Mouse (Mus musculus) midbrain, embryonic 16.5 days (tissue): ENCODE results near the gene Zfp212. TPM values are rescaled to one million over a fixed set of nuclear protein-coding genes. Genes with fewer than 3 reads are reported as not detected.
A peak's percentile ranks its signal among the peaks of the same experiment; 100 is the strongest.

Experiments used
- ATAC-seq: fragments of 200-750 bp; cut with Nextera tagmentation; 2 replicates; pipeline ENCODE4 v1.8.0; 2017; ENCODE audit warnings: moderate TSS enrichment
- H3K27ac ChIP-seq: fragments of 300-500 bp; sonication (generic); 2 replicates; pipeline ENCODE4 v1.5.1; 2014; ENCODE audit warnings: mild to moderate bottlenecking, low read length, mixed read lengths
- H3K27me3 ChIP-seq: fragments of 300-500 bp; sonication (generic); 2 replicates; pipeline ENCODE4 v1.6.1; 2014; ENCODE audit warnings: low read depth, low read length, mixed read lengths; ENCODE audit not compliant: control insufficient read depth, insufficient read depth
- H3K36me3 ChIP-seq: fragments of 300-500 bp; sonication (generic); 2 replicates; pipeline ENCODE4 v1.6.1; 2014; ENCODE audit warnings: mild to moderate bottlenecking, low read length, moderate library complexity, mixed read lengths; ENCODE audit not compliant: control insufficient read depth, insufficient read depth
- H3K4me1 ChIP-seq: fragments of 300-500 bp; sonication (generic); 2 replicates; pipeline ENCODE4 v1.6.1; 2014; ENCODE audit warnings: mild to moderate bottlenecking, low read length, mixed read lengths; ENCODE audit not compliant: control insufficient read depth, insufficient read depth
- H3K4me2 ChIP-seq: fragments of 300-500 bp; sonication (generic); 2 replicates; pipeline ENCODE4 v1.6.1; 2014; ENCODE audit warnings: mild to moderate bottlenecking, low read length, mixed read lengths
- H3K4me3 ChIP-seq: fragments of 300-500 bp; sonication (generic); 2 replicates; pipeline ENCODE4 v1.5.1; 2014; ENCODE audit warnings: low read depth, mild to moderate bottlenecking, low read length, moderate library complexity, mixed read lengths
- H3K9ac ChIP-seq: fragments of 300-500 bp; sonication (generic); 2 replicates; pipeline ENCODE4 v1.6.1; 2014; ENCODE audit warnings: low read depth, low read length, mixed read lengths
- H3K9me3 ChIP-seq: fragments of 300-500 bp; sonication (generic); replicated peaks from 2 replicates; pipeline ENCODE4 v1.6.1; 2014; ENCODE audit warnings: mild to moderate bottlenecking, low read length, mixed read lengths; ENCODE audit not compliant: control insufficient read depth, poor library complexity, severe bottlenecking
- WGBS: fragments of 180-500 bp; shearing (Covaris S2); extraction: QIAGEN DNeasy Blood & Tissue Kit; methylation state at CpG from one replicate; pipeline ENCODE4 v1.1.7; 2014; 5-methylcytosine and 5-hydroxymethylcytosine counted together
- polyA plus RNA-seq: library from polyadenylated mRNA; unstranded; fragments of >200 nt; fragmentation: Nextera tagmentation; extraction: Ambion mirVana; gene quantifications from 2 replicates; pipeline ENCODE4 v1.2.1, GENCODE M21; 2015

The Zfp212 gene
- polyA plus RNA-seq, 1 experiment from 2014 or later, result 17.7 TPM

- WGBS, result 83% methylated on average over 5 of the region's 5 CpGs
These were observed 3.2 kb upstream of the Zfp212 start for GRCm38 (mm10) chr6:47917051-47917450.

GRCm38 (mm10) chr6:47918768-47919274 is 1.5 kb upstream of the Zfp212 start:
- Histone ChIP-seq H3K36me3 (no peaks in the 10 kb centered on the region), H3K4me3 (no peak overlapping the region), H3K4me1 (peaks cover 15% of the 10 kb centered on the region), H3K27me3 (no peaks in the 10 kb centered on the region), H3K27ac (no peak overlapping the region), H3K9me3 (no peaks in the 10 kb centered on the region), H3K9ac (no peak overlapping the region), H3K4me2 (no peak overlapping the region)
- WGBS, result 78% methylated on average over 3 of the region's 3 CpGs
- no peak for ATAC-seq

More at GRCm38 (mm10) chr6:47917051-47917450, 3.2 kb upstream of the Zfp212 start:
- ATAC-seq, result no peak
- Histone ChIP-seq H3K4me1 (peaks cover 10% of the 10 kb centered on the region), H3K36me3 (no peaks in the 10 kb centered on the region), H3K27ac (no peak overlapping the region), H3K4me2 (no peak overlapping the region), H3K4me3 (no peak overlapping the region), H3K27me3 (no peaks in the 10 kb centered on the region), H3K9ac (no peak overlapping the region), H3K9me3 (no peaks in the 10 kb centered on the region)

GRCm38 (mm10) chr6:47919646-47920446 is 430 bp upstream of the Zfp212 start:
- WGBS, result 27% methylated on average over 11 of the region's 11 CpGs
- Histone ChIP-seq H3K4me3 (peak overlapping the region; percentile 85), H3K36me3 (no peaks in the 10 kb centered on the region), H3K9ac (peak overlapping the region; percentile 85; the same call in 1 of the 2 replicates), H3K4me2 (peak overlapping the region; percentile 58), H3K9me3 (no peaks in the 10 kb centered on the region), H3K27me3 (no peaks in the 10 kb centered on the region), H3K27ac (peak overlapping the region; percentile 95), H3K4me1 (peaks cover 15% of the 10 kb centered on the region)
- ATAC-seq, result peak; percentile 46

- Histone ChIP-seq H3K27ac (no peak overlapping the region), H3K4me3 (peak overlapping the region; percentile 45), H3K4me1 (peaks cover 7% of the 10 kb centered on the region; the same call in 1 of the 2 replicates), H3K9me3 (no peaks in the 10 kb centered on the region), H3K27me3 (no peaks in the 10 kb centered on the region), H3K36me3 (no peaks in the 10 kb centered on the region), H3K9ac (peak overlapping the region; percentile 69; the same call in 1 of the 2 replicates), H3K4me2 (peak overlapping the region; percentile 78)
- ATAC-seq, result no peak
- WGBS, result 50% methylated on average over 12 of the region's 12 CpGs
These were observed 22.2 kb downstream of the Zfp212 start for GRCm38 (mm10) chr6:47942461-47942860.

GRCm38 (mm10) chr6:47943021-47943691 is 22.9 kb downstream of the Zfp212 start:
- Histone ChIP-seq H3K36me3 (no peaks in the 10 kb centered on the region), H3K9me3 (no peaks in the 10 kb centered on the region), H3K4me1 (peaks cover 7% of the 10 kb centered on the region; the same call in 1 of the 2 replicates), H3K4me3 (peak overlapping the region; percentile 45), H3K27ac (peak overlapping the region; percentile 50; the same call in 1 of the 2 replicates), H3K9ac (peak overlapping the region; percentile 69), H3K4me2 (peak overlapping the region; percentile 78), H3K27me3 (no peaks in the 10 kb centered on the region)
- peak; percentile 89 for ATAC-seq
- WGBS, result 8% methylated on average over 61 of the region's 64 CpGs

GRCm38 (mm10) chr6:47943721-47944120 is 23.4 kb downstream of the Zfp212 start:
- WGBS, result 87% methylated on average over 3 of the region's 3 CpGs
- H3K4me1 ChIP-seq, result peaks cover 7% of the 10 kb centered on the region; the same call in 1 of the 2 replicates
- H3K4me3 ChIP-seq, result peak overlapping the region; percentile 45
- peak overlapping the region; percentile 78 for H3K4me2 ChIP-seq
- no peaks in the 10 kb centered on the region for H3K36me3 ChIP-seq
- H3K9me3 ChIP-seq, result no peaks in the 10 kb centered on the region
- H3K27me3 ChIP-seq, result no peaks in the 10 kb centered on the region
- H3K9ac ChIP-seq, result peak overlapping the region; percentile 69; the same call in 1 of the 2 replicates
- H3K27ac ChIP-seq, result no peak overlapping the region
- ATAC-seq, result no peak

- Histone ChIP-seq H3K4me2 (no peak overlapping the region), H3K4me3 (no peak overlapping the region), H3K27ac (no peak overlapping the region), H3K9me3 (no peaks in the 10 kb centered on the region), H3K27me3 (no peaks in the 10 kb centered on the region), H3K9ac (no peak overlapping the region), H3K36me3 (no peaks in the 10 kb centered on the region), H3K4me1 (peaks cover 7% of the 10 kb centered on the region; the same call in 1 of the 2 replicates)
- no peak for ATAC-seq
- WGBS, result 97% methylated on average over 4 of the region's 4 CpGs
These were observed 27.1 kb downstream of the Zfp212 start for GRCm38 (mm10) chr6:47947388-47947787.

- no peaks in the 10 kb centered on the region for H3K27me3 ChIP-seq
- peak within 1 kb of the TSS; percentile 78 for H3K4me3 ChIP-seq
- H3K4me1 ChIP-seq, result peaks cover 20% of the 10 kb centered on the region
- peak; percentile 100 for ATAC-seq
- no peaks in the 10 kb centered on the region for H3K9me3 ChIP-seq
- H3K27ac ChIP-seq, result peak within 1 kb of the TSS; percentile 88
- peaks cover 9% of the 10 kb centered on the region for H3K36me3 ChIP-seq
- peak within 1 kb of the TSS; percentile 84 for H3K4me2 ChIP-seq
- H3K9ac ChIP-seq, result peak within 1 kb of the TSS; percentile 84
- WGBS, result under 1% methylated on average over 31 of the region's 31 CpGs
These were observed 33.0 kb downstream of the Zfp212 start, which contains the start of gene Zfp956 for GRCm38 (mm10) chr6:47953191-47953726. Gene Zfp956, plus strand, starts transcription at chr6:47953390.
